Mouse (Mus musculus): Measurements from ENCODE around the gene Exoc3l4. TPM values are rescaled to one million over a fixed set of nuclear protein-coding genes. Genes with fewer than 3 reads are reported as not detected.

Exoc3l4 gene
- polyA plus RNA-seq (2012; rRNA removed) = 10.1 and 13.1 TPM in 2 replicates

GRCm38 (mm10) chr12:111416921-111417779 is at the start of gene Exoc3l4:
TSS of gene Exoc3l4 (plus strand) at chr12:111417017.

GRCm38 (mm10) chr12:111377376-111377973 is 39.3 kb upstream of the Exoc3l4 start, which contains the start of gene Cdc42bpb:
TSS of gene Cdc42bpb (minus strand) at chr12:111377718.

GRCm38 (mm10) chr12:111406622-111407021 is 10.2 kb upstream of the Exoc3l4 start, which contains the start of gene Lbhd2:
TSS of gene Lbhd2 (plus strand) at chr12:111406809.

GRCm38 (mm10) chr12:111442309-111443010 is 25.6 kb downstream of the Exoc3l4 start, which contains the start of gene Tnfaip2:
TSS of gene Tnfaip2 (plus strand) at chr12:111442469.

Other genes starting within 250 kb of the Exoc3l4 start
- not detected in 2 replicates for gene 4930595D18Rik, start 232.5 kb upstream of the Exoc3l4 start, polyA plus RNA-seq (2012; rRNA removed)
- gene Amn, start 145.9 kb upstream of the Exoc3l4 start, polyA plus RNA-seq (2012; rRNA removed) = 7.4 and 22.4 TPM in 2 replicates
- gene Cdc42bpb, start 39.3 kb upstream of the Exoc3l4 start, polyA plus RNA-seq (2012; rRNA removed) = 318 and 329 TPM in 2 replicates
- 0.33 TPM in 1 of 2 replicates, not detected in the other for gene Lbhd2, start 10.2 kb upstream of the Exoc3l4 start, polyA plus RNA-seq (2012; rRNA removed)
- 15.6 and 17.9 TPM in 2 replicates for gene Tnfaip2, start 25.5 kb downstream of the Exoc3l4 start, polyA plus RNA-seq (2012; rRNA removed)
- gene Gm266, start 68.8 kb downstream of the Exoc3l4 start, polyA plus RNA-seq (2012; rRNA removed) = 0.91 and 1.5 TPM in 2 replicates
- gene Eif5, start 121.0 kb downstream of the Exoc3l4 start, polyA plus RNA-seq (2012; rRNA removed) = 81.9 and 99.6 TPM in 2 replicates
- 24.0 and 28.9 TPM in 2 replicates for gene Mark3, start 157.5 kb downstream of the Exoc3l4 start, polyA plus RNA-seq (2012; rRNA removed)

Data from colon, adult 2 months (tissue).